Mouse (Mus musculus) erythroblast, embryonic 14.5 days (primary cell): ENCODE data around the gene Dcaf5. TPM values are rescaled to one million over a fixed set of nuclear protein-coding genes. Genes with fewer than 3 reads are reported as not detected.

Experiments
- H3K27me3 ChIP-seq: 2 replicates; pipeline ENCODE4 v1.6.1; 2012; ENCODE audit warnings: inconsistent platforms; ENCODE audit not compliant: control insufficient read depth
- H3K36me3 ChIP-seq: 2 replicates; pipeline ENCODE4 v1.6.1; 2012; ENCODE audit warnings: mild to moderate bottlenecking, inconsistent platforms; ENCODE audit not compliant: control insufficient read depth
- H3K4me1 ChIP-seq: 2 replicates; pipeline ENCODE4 v1.6.1; 2012; ENCODE audit warnings: inconsistent platforms; ENCODE audit not compliant: control insufficient read depth
- H3K4me3 ChIP-seq: replicated peaks from 2 replicates; pipeline ENCODE3; 2012; ENCODE audit warnings: moderate library complexity, mild to moderate bottlenecking, inconsistent platforms
- H3K9me3 ChIP-seq: 2 replicates; pipeline ENCODE4 v1.6.1; 2012; ENCODE audit warnings: low read length, inconsistent platforms, mixed read lengths; ENCODE audit not compliant: control insufficient read depth
- GATA1 ChIP-seq: IDR thresholded peaks from 2 replicates; pipeline ENCODE4 v1.6.1; 2012; ENCODE audit warnings: low read length, inconsistent platforms, mixed read lengths
- TAL1 ChIP-seq: IDR thresholded peaks from 3 replicates; pipeline ENCODE4 v1.6.1; 2012; ENCODE audit warnings: low read length, inconsistent platforms, mixed read lengths
- polyA plus RNA-seq: library from polyadenylated mRNA; stranded (reverse); fragments of >175 nt; gene quantifications from 2 replicates; pipeline ENCODE4 v1.2.3, GENCODE M21; 2012

The Dcaf5 gene
- polyA plus RNA-seq, 1 experiment: 0.12 TPM

- peaks cover 21% of the 10 kb centered on the region for H3K36me3 ChIP-seq
- TF ChIP-seq TAL1: no peak
- TF ChIP-seq GATA1: no peak
- H3K9me3 ChIP-seq: no peaks in the 10 kb centered on the region
- H3K4me3 ChIP-seq: no peak overlapping the region
- no peaks in the 10 kb centered on the region for H3K4me1 ChIP-seq
- H3K27me3 ChIP-seq: no peaks in the 10 kb centered on the region
Measured at GRCm38 (mm10) chr12:80372946-80373345, 63.5 kb downstream of the Dcaf5 start.

GRCm38 (mm10) chr12:80367227-80367626 lies 69.2 kb downstream of the Dcaf5 start:
- Histone ChIP-seq H3K36me3 (peaks cover 7% of the 10 kb centered on the region), H3K9me3 (no peaks in the 10 kb centered on the region), H3K27me3 (no peaks in the 10 kb centered on the region), H3K4me1 (no peaks in the 10 kb centered on the region), H3K4me3 (no peak overlapping the region)
- no peak for TF ChIP-seq GATA1
- no peak for TF ChIP-seq TAL1

- TF ChIP-seq GATA1 (no peak), TAL1 (no peak)
- Histone ChIP-seq H3K4me3 (no peak overlapping the region), H3K27me3 (no peaks in the 10 kb centered on the region), H3K9me3 (no peaks in the 10 kb centered on the region), H3K36me3 (peaks cover 10% of the 10 kb centered on the region), H3K4me1 (no peaks in the 10 kb centered on the region)
Measured at GRCm38 (mm10) chr12:80366004-80366480, 70.4 kb downstream of the Dcaf5 start.

DNA sequence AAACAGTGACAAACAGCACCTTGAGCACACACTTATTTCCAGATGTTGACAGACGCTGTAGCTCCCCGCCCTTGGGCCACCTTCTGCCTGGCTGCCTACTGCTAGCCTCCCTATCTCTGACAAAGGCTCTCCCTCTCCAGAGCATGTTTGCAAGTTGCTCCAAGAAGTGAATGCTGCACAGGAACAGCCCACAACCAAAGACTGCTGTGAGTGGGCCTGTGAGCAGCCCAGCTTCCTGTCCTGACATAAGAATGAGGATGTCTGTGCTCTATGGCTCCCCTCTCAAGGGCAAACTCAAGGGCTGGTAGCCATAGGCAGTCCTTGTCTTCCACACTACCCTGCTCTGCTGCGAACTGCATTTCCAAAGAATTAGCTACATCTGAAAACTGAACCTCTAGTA lies 71.1 kb downstream of the Dcaf5 start:
- TF ChIP-seq TAL1 (no peak), GATA1 (no peak)
- Histone ChIP-seq H3K4me1 (no peaks in the 10 kb centered on the region), H3K4me3 (no peak overlapping the region), H3K36me3 (peaks cover 10% of the 10 kb centered on the region), H3K9me3 (no peaks in the 10 kb centered on the region), H3K27me3 (no peaks in the 10 kb centered on the region)

DNA sequence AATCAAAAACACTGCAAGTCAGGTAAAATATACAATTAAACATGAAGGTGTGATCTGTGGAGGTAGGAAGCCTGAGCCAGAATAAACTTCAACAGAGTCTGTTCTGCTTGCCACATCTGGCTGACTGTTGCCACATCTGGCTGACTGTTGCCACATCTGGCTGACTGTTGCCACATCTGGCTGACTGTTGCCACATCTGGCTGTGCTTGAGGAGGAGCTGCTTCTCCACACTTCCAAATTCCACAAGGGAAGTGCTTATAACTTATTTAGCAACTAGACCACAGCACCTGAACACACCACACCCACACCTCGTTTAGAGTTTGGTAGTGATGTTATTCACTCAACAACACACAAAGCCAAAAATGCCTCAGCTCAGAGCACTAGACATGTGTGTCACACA lies 74.7 kb downstream of the Dcaf5 start:
- peaks cover 10% of the 10 kb centered on the region for H3K36me3 ChIP-seq
- no peaks in the 10 kb centered on the region for H3K27me3 ChIP-seq
- TF ChIP-seq GATA1 (no peak), TAL1 (no peak)
- H3K4me1 ChIP-seq: no peaks in the 10 kb centered on the region
- no peak overlapping the region for H3K4me3 ChIP-seq
- no peaks in the 10 kb centered on the region for H3K9me3 ChIP-seq

DNA sequence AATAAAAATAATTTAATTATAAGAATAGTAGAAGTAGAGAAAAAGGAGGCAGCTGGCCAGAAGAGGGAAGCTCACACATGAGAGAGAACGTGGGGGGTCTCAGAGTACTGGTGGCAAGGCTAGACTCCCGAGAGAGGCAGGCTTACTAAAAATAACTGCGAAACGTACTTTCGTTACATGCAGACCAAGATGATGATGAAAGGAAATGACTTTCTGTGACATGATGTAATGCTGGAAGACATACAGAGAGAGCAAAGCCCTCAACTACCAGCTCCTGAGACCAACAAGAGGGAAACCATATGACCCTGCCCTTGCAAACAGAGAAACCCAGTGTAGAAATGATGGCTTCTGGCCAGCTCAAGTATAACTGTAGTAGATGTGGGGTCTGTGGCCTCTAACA lies 76.1 kb downstream of the Dcaf5 start:
- Histone ChIP-seq H3K4me1 (no peaks in the 10 kb centered on the region), H3K36me3 (peaks cover 8% of the 10 kb centered on the region), H3K27me3 (no peaks in the 10 kb centered on the region), H3K4me3 (no peak overlapping the region), H3K9me3 (no peaks in the 10 kb centered on the region)
- TF ChIP-seq TAL1 (no peak), GATA1 (no peak)

DNA sequence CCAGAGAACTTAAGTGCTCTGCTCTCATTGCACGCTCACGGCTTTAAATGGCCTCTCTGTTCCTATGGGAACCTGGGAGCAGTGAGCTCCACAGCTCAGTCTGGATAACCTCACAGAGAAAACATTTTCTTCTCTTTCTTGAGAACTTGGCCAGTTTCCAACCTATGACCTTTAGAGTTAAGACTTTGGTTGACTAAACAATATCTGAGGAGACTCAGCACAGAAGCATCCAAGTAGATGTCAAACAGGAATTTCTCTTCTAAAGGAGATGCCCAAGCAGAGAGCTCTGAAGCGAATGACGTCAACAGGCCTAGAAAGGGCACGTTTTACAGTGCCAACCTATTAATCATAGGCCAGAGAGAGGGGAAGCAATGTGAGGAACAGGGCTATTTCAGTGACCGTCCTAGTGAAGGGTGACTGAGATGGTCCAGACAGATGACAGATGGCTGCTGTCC lies 91.6 kb downstream of the Dcaf5 start:
- Histone ChIP-seq H3K4me1 (no peaks in the 10 kb centered on the region), H3K36me3 (peaks cover 13% of the 10 kb centered on the region)

GRCm38 (mm10) chr12:80340936-80341335 lies 95.5 kb downstream of the Dcaf5 start:
- H3K9me3 ChIP-seq: no peaks in the 10 kb centered on the region
- no peaks in the 10 kb centered on the region for H3K4me1 ChIP-seq
- H3K36me3 ChIP-seq: peaks cover 40% of the 10 kb centered on the region
- TF ChIP-seq TAL1: no peak
- no peak for TF ChIP-seq GATA1
- no peaks in the 10 kb centered on the region for H3K27me3 ChIP-seq
- no peak overlapping the region for H3K4me3 ChIP-seq

More for the DNA sequence above, 91.6 kb downstream of the Dcaf5 start:
- TF ChIP-seq GATA1 (no peak), TAL1 (no peak)
- H3K4me3 ChIP-seq: no peak overlapping the region
- no peaks in the 10 kb centered on the region for H3K9me3 ChIP-seq
- H3K27me3 ChIP-seq: no peaks in the 10 kb centered on the region

DNA sequence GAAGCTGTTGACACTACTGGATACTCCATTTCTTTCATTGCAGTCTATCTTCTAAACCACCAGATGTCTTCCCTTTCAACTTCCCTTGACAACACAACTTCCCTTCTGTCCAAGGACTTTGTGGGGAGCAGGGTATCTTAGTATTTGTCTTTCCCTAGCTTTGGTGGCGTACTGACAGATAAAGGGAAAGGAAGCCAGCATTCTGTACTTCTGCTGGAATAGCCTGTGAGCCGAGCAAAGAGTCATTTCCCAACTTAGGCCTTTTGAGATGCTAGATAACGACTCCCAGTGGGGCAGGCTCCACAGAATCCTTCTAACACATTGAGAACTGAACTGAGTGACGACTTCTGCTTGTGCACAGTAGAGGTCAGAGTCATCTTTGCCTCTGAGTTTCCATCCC lies 102.2 kb downstream of the Dcaf5 start:
- H3K36me3 ChIP-seq: peaks cover 23% of the 10 kb centered on the region
- H3K9me3 ChIP-seq: no peaks in the 10 kb centered on the region
- TF ChIP-seq GATA1 (no peak), TAL1 (no peak)
- H3K27me3 ChIP-seq: no peaks in the 10 kb centered on the region
- no peaks in the 10 kb centered on the region for H3K4me1 ChIP-seq
- no peak overlapping the region for H3K4me3 ChIP-seq

DNA sequence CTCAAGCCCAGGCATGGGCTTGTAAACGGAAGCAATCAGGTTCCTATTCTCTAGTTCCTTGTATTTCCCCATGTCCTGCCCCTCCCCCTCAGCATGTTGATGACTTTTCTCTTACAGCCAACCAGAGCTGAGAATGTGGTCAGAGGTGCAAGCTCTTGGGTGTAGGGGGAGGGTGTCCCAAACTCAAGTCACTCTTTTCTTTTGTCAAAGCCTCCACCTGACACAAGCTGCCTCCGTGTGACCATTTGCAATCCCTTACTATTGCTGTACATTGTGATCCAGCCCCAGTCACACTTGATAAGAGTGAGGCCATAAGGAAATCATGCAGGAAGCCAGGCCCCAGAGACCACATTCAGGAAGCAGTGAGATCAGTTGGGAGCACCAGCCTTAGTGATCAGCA lies 104.8 kb downstream of the Dcaf5 start:
- H3K36me3 ChIP-seq: no peaks in the 10 kb centered on the region
- H3K9me3 ChIP-seq: no peaks in the 10 kb centered on the region
- TF ChIP-seq TAL1 (no peak), GATA1 (no peak)
- H3K4me1 ChIP-seq: no peaks in the 10 kb centered on the region
- H3K27me3 ChIP-seq: no peaks in the 10 kb centered on the region
- H3K4me3 ChIP-seq: no peak overlapping the region
